ENCODE assay signal across 9 mouse cellular contexts in the genomic region with DNA sequence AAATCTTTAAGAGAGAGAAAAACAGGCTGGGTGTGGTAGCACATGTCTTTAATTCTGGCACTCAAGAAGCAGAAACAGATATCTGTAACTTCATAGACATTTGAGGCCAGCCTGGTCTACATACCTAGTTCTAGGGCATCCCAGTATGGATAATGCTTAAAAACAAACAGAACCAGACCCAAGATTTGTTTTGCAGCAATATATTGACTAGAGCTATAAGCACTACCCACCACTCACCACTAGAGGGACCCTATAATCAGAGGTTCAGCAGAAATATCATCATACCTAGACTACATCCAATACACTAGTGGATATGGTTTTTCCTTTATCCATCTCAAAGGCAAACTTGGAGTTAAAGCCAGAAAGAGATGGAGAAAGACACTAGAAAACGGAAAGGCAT. TPM values are rescaled to one million over a fixed set of nuclear protein-coding genes. Genes with fewer than 3 reads are reported as not detected.
DNase-seq lines count a peak whose midpoint lies in the region; ATAC-seq lines count a peak whose summit lies in the region.
"Had no signal": no experiment of that assay in that cellular context is flagged by ENCODE, and none has a peak within 500 bp of the region (broad histone marks: within the 10 kb centered on the region; RNA-seq: fewer than 3 reads in every experiment).

No protein-coding gene starts in this region.

- intact Hi-C loops in left cerebral cortex, postnatal 14 days (cut with DNase I) = loop anchor here (5.0 kb wide), 1 partner anchor 59 kb away; a partner anchor contains a TSS

- peaks cover 11% of the 10 kb centered on the region for H3K4me1 ChIP-seq in embryonic facial prominence, embryonic 15.5 days
- H3K4me1 ChIP-seq: midbrain, embryonic 12.5 days had no signal

- peak; percentile 30; the same call in 1 of the 2 replicates for ATAC-seq in embryonic facial prominence, embryonic 15.5 days (ENCODE audit: insufficient number of reproducible peaks, low FRiP score, low TSS enrichment, low read depth)

- WGBS in embryonic facial prominence, embryonic 15.5 days = 53% methylated on average over 1 of the region's 1 CpGs

- no peak overlapping the region for H3K4me3 ChIP-seq in embryonic facial prominence, embryonic 15.5 days (replicated peaks)
- H3K4me3 ChIP-seq: midbrain, embryonic 12.5 days had no signal

- no peak overlapping the region for H3K9ac ChIP-seq in embryonic facial prominence, embryonic 15.5 days
- H3K9ac ChIP-seq: midbrain, embryonic 12.5 days had no signal

- H3K27me3 ChIP-seq in embryonic facial prominence, embryonic 15.5 days = no peaks in the 10 kb centered on the region
- H3K27me3 ChIP-seq: midbrain, embryonic 12.5 days had no signal

- 0 out of 2 replicates have a peak, but pooled peaks cover under 1% of the 10 kb centered on the region for H3K36me3 ChIP-seq in embryonic facial prominence, embryonic 15.5 days

- no peak overlapping the region for H3K27ac ChIP-seq in embryonic facial prominence, embryonic 15.5 days (replicated peaks)
- H3K27ac ChIP-seq: midbrain, embryonic 12.5 days had no signal

- no peaks in the 10 kb centered on the region for H3K9me3 ChIP-seq in embryonic facial prominence, embryonic 15.5 days (replicated peaks)
- H3K9me3 ChIP-seq: midbrain, embryonic 12.5 days had no signal

- no peak overlapping the region for H3K4me2 ChIP-seq in embryonic facial prominence, embryonic 15.5 days (replicated peaks)
- H3K4me2 ChIP-seq: midbrain, embryonic 12.5 days had no signal

- DNase-seq in cerebellum, adult 8-10 months = peak; percentile 46
- DNase-seq in cerebellum, adult 9-11 months = no peak
- peak; percentile 66 to 67 for DNase-seq in left cerebral cortex, postnatal 14 days (ENCODE audit: low spot score in 2 of 2)
- no peak for DNase-seq in left cerebral cortex, adult 8-10 months (ENCODE audit: low spot score in 2 of 2)
- DNase-seq in MN1 (ENCODE audit: low spot score) = peak; percentile 73
- peak; percentile 71 for DNase-seq in lung, postnatal 10 days
- DNase-seq in thymus, postnatal 0 days (ENCODE audit: low spot score) = peak; percentile 70

RNA-seq across cellular contexts. Expression of a gene that starts 10.5 kb away (rescaled TPM):
- total RNA-seq in left cerebral cortex, postnatal 14 days (2021) = 100 to 1,000 TPM; 149 to 157 TPM
- total RNA-seq in left cerebral cortex, adult 8-10 months (2022) = 100 to 1,000 TPM; 153 to 167 (median 156) TPM
- polyA plus RNA-seq in embryonic facial prominence, embryonic 15.5 days (2015; fragmentation: Nextera tagmentation; extraction: Ambion mirVana) = 265 and 267 TPM in 2 replicates
- 310 and 313 TPM in 2 replicates for polyA plus RNA-seq in thymus, postnatal 0 days (2015; fragmentation: Nextera tagmentation; extraction: Ambion mirVana)

RNA-seq across cellular contexts. Expression of a gene that starts 37.7 kb away (rescaled TPM):
- total RNA-seq in left cerebral cortex, postnatal 14 days (2021) = 10 to 100 TPM; 21.8 to 22.2 TPM
- total RNA-seq in left cerebral cortex, adult 8-10 months (2022) = 10 to 100 TPM; 33.2 to 36.0 (median 35.2) TPM
- polyA plus RNA-seq in embryonic facial prominence, embryonic 15.5 days (2015; fragmentation: Nextera tagmentation; extraction: Ambion mirVana) = 21.4 and 25.2 TPM in 2 replicates
- 16.7 and 18.4 TPM in 2 replicates for polyA plus RNA-seq in thymus, postnatal 0 days (2015; fragmentation: Nextera tagmentation; extraction: Ambion mirVana)

RNA-seq across cellular contexts. Expression of a gene that starts 53.8 kb away (rescaled TPM):
- total RNA-seq in left cerebral cortex, postnatal 14 days (2021) = 10 to 100 TPM; 37.6 to 45.1 TPM
- 10 to 100 TPM; 49.9 to 53.7 (median 51.0) TPM for total RNA-seq in left cerebral cortex, adult 8-10 months (2022)
- 22.3 and 23.0 TPM in 2 replicates for polyA plus RNA-seq in embryonic facial prominence, embryonic 15.5 days (2015; fragmentation: Nextera tagmentation; extraction: Ambion mirVana)
- 19.9 and 22.6 TPM in 2 replicates for polyA plus RNA-seq in thymus, postnatal 0 days (2015; fragmentation: Nextera tagmentation; extraction: Ambion mirVana)

RNA-seq across cellular contexts. Expression of a gene that starts 57.9 kb away (rescaled TPM):
- total RNA-seq in left cerebral cortex, postnatal 14 days (2021) = 10 to 100 TPM; 36.1 to 37.3 TPM
- total RNA-seq in left cerebral cortex, adult 8-10 months (2022) = 10 to 100 TPM; 42.8 to 48.3 (median 43.1) TPM
- polyA plus RNA-seq in embryonic facial prominence, embryonic 15.5 days (2015; fragmentation: Nextera tagmentation; extraction: Ambion mirVana) = 142 and 162 TPM in 2 replicates
- polyA plus RNA-seq in thymus, postnatal 0 days (2015; fragmentation: Nextera tagmentation; extraction: Ambion mirVana) = 86.1 and 93.6 TPM in 2 replicates

Comparison
In these comparisons a context has a peak if more than half of its experiments do, and no peak if none do; other contexts are left out.
1. DNase-seq: peak in cerebellum, adult 8-10 months (single experiment), left cerebral cortex, postnatal 14 days (2 of 2), MN1 (single experiment), lung, postnatal 10 days (single experiment) and thymus, postnatal 0 days (single experiment); none in cerebellum, adult 9-11 months (single experiment) and left cerebral cortex, adult 8-10 months (0 of 2).